Mouse (Mus musculus) hindbrain, embryonic 16.5 days (tissue): ENCODE measurements around the gene Tead1. TPM values are rescaled to one million over a fixed set of nuclear protein-coding genes. Genes with fewer than 3 reads are reported as not detected.
A peak's percentile ranks its signal among the peaks of the same experiment; 100 is the strongest.

ENCODE experiments used
- ATAC-seq: fragments of 200-750 bp; cut with Nextera tagmentation; 2 replicates; pipeline ENCODE4 v1.8.0; 2017; ENCODE audit warnings: moderate TSS enrichment, moderate library complexity
- H3K27ac ChIP-seq: fragments of 300-500 bp; sonication (generic); 2 replicates; pipeline ENCODE4 v1.5.1; 2014; ENCODE audit warnings: low read depth, mild to moderate bottlenecking, control low read depth, low read length, moderate library complexity
- H3K27me3 ChIP-seq: fragments of 300-500 bp; sonication (generic); replicated peaks from 2 replicates; pipeline ENCODE4 v1.6.1; 2014; ENCODE audit warnings: low read length; ENCODE audit not compliant: control insufficient read depth, insufficient read depth
- H3K36me3 ChIP-seq: fragments of 300-500 bp; sonication (generic); 2 replicates; pipeline ENCODE4 v1.6.1; 2014; ENCODE audit warnings: mild to moderate bottlenecking, low read length, moderate library complexity, mixed read lengths; ENCODE audit not compliant: control insufficient read depth, insufficient read depth
- H3K4me1 ChIP-seq: fragments of 300-500 bp; sonication (generic); 2 replicates; pipeline ENCODE4 v1.6.1; 2014; ENCODE audit warnings: low read depth, low read length; ENCODE audit not compliant: control insufficient read depth, insufficient read depth
- H3K4me2 ChIP-seq: fragments of 300-500 bp; sonication (generic); 2 replicates; pipeline ENCODE4 v1.6.1; 2014; ENCODE audit warnings: mild to moderate bottlenecking, low read length, control low read depth, moderate library complexity
- H3K4me3 ChIP-seq: fragments of 300-500 bp; sonication (generic); 2 replicates; pipeline ENCODE4 v1.5.1; 2014; ENCODE audit warnings: mild to moderate bottlenecking, low read length, control low read depth, moderate library complexity
- H3K9ac ChIP-seq: fragments of 300-500 bp; sonication (generic); 2 replicates; pipeline ENCODE4 v1.6.1; 2014; ENCODE audit warnings: low read depth, mild to moderate bottlenecking, control low read depth, low read length, moderate library complexity
- H3K9me3 ChIP-seq: fragments of 300-500 bp; sonication (generic); 2 replicates; pipeline ENCODE4 v1.6.1; 2014; ENCODE audit warnings: mild to moderate bottlenecking, low read length, moderate library complexity; ENCODE audit not compliant: control insufficient read depth
- WGBS: fragments of 180-500 bp; shearing (Covaris S2); extraction: QIAGEN DNeasy Blood & Tissue Kit; methylation state at CpG from one replicate; pipeline ENCODE4 v1.1.7; 2014; 5-methylcytosine and 5-hydroxymethylcytosine counted together
- polyA plus RNA-seq: library from polyadenylated mRNA; unstranded; fragments of >200 nt; fragmentation: Nextera tagmentation; extraction: Ambion mirVana; gene quantifications from 2 replicates; pipeline ENCODE4 v1.2.1, GENCODE M21; 2015

Gene Tead1
- polyA plus RNA-seq, 1 experiment from 2014 or later = 12.1 TPM

GRCm38 (mm10) chr7:112684626-112685561, 5.8 kb downstream of the Tead1 start:
- peak overlapping the region; percentile 48; the same call in 1 of the 2 replicates for H3K27ac ChIP-seq
- H3K9ac ChIP-seq = no peak overlapping the region
- 12% methylated on average over 23 of the region's 23 CpGs for WGBS
- ATAC-seq = peak; percentile 28; the same call in 1 of the 2 replicates
- no peaks in the 10 kb centered on the region for H3K27me3 ChIP-seq
- H3K9me3 ChIP-seq = no peaks in the 10 kb centered on the region
- H3K4me2 ChIP-seq = peak overlapping the region; percentile 34
- peaks cover 33% of the 10 kb centered on the region for H3K4me1 ChIP-seq
- no peaks in the 10 kb centered on the region for H3K36me3 ChIP-seq
- H3K4me3 ChIP-seq = no peak overlapping the region

- Histone ChIP-seq H3K27ac (no peak overlapping the region), H3K9ac (no peak overlapping the region), H3K36me3 (no peaks in the 10 kb centered on the region), H3K9me3 (no peaks in the 10 kb centered on the region), H3K4me2 (no peak overlapping the region), H3K4me1 (peaks cover 27% of the 10 kb centered on the region), H3K4me3 (no peak overlapping the region), H3K27me3 (no peaks in the 10 kb centered on the region)
- ATAC-seq = no peak
- WGBS = 52% methylated on average over 3 of the region's 3 CpGs
Observed at GRCm38 (mm10) chr7:112685993-112686392, 6.9 kb downstream of the Tead1 start.

GRCm38 (mm10) chr7:112686586-112686985, 7.5 kb downstream of the Tead1 start:
- no peak for ATAC-seq
- no peaks in the 10 kb centered on the region for H3K9me3 ChIP-seq
- peaks cover 27% of the 10 kb centered on the region for H3K4me1 ChIP-seq
- H3K4me2 ChIP-seq = no peak overlapping the region
- 47% methylated on average over 10 of the region's 10 CpGs for WGBS
- no peaks in the 10 kb centered on the region for H3K27me3 ChIP-seq
- H3K9ac ChIP-seq = no peak overlapping the region
- H3K36me3 ChIP-seq = no peaks in the 10 kb centered on the region
- H3K27ac ChIP-seq = no peak overlapping the region
- no peak overlapping the region for H3K4me3 ChIP-seq

- no peak overlapping the region for H3K9ac ChIP-seq
- no peak for ATAC-seq
- peaks cover 24% of the 10 kb centered on the region for H3K4me1 ChIP-seq
- no peak overlapping the region for H3K27ac ChIP-seq
- H3K9me3 ChIP-seq = no peaks in the 10 kb centered on the region
- no peak overlapping the region for H3K4me2 ChIP-seq
- no peaks in the 10 kb centered on the region for H3K36me3 ChIP-seq
- H3K4me3 ChIP-seq = no peak overlapping the region
- 47% methylated on average over 9 of the region's 9 CpGs for WGBS
- no peaks in the 10 kb centered on the region for H3K27me3 ChIP-seq
Observed at GRCm38 (mm10) chr7:112688425-112689001, 9.4 kb downstream of the Tead1 start.

- H3K4me1 ChIP-seq = peaks cover 11% of the 10 kb centered on the region
- no peak overlapping the region for H3K4me2 ChIP-seq
- H3K4me3 ChIP-seq = no peak overlapping the region
- no peaks in the 10 kb centered on the region for H3K27me3 ChIP-seq
- H3K27ac ChIP-seq = no peak overlapping the region
- 35% methylated on average over 7 of the region's 7 CpGs for WGBS
- ATAC-seq = no peak
- H3K9me3 ChIP-seq = no peaks in the 10 kb centered on the region
- no peaks in the 10 kb centered on the region for H3K36me3 ChIP-seq
- H3K9ac ChIP-seq = no peak overlapping the region
Observed at GRCm38 (mm10) chr7:112690836-112691781, 12.0 kb downstream of the Tead1 start.

GRCm38 (mm10) chr7:112693566-112693965, 14.4 kb downstream of the Tead1 start:
- WGBS = 71% methylated on average over 10 of the region's 10 CpGs
- Histone ChIP-seq H3K4me2 (no peak overlapping the region), H3K27me3 (no peaks in the 10 kb centered on the region), H3K4me3 (no peak overlapping the region), H3K36me3 (no peaks in the 10 kb centered on the region), H3K27ac (no peak overlapping the region), H3K9ac (no peak overlapping the region), H3K4me1 (peaks cover 22% of the 10 kb centered on the region), H3K9me3 (no peaks in the 10 kb centered on the region)
- ATAC-seq = no peak

- Histone ChIP-seq H3K27me3 (no peaks in the 10 kb centered on the region), H3K4me3 (no peak overlapping the region), H3K4me2 (no peak overlapping the region), H3K9me3 (no peaks in the 10 kb centered on the region), H3K27ac (peak overlapping the region; percentile 55; the same call in 1 of the 2 replicates), H3K9ac (no peak overlapping the region), H3K36me3 (no peaks in the 10 kb centered on the region), H3K4me1 (peaks cover 23% of the 10 kb centered on the region)
- ATAC-seq = no peak
- 42% methylated on average over 4 of the region's 4 CpGs for WGBS
Observed at GRCm38 (mm10) chr7:112696777-112697161, 17.7 kb downstream of the Tead1 start.

GRCm38 (mm10) chr7:112697162-112697841, 18.2 kb downstream of the Tead1 start:
- ATAC-seq = peak; percentile 82
- Histone ChIP-seq H3K4me3 (no peak overlapping the region), H3K36me3 (no peaks in the 10 kb centered on the region), H3K4me1 (peaks cover 23% of the 10 kb centered on the region), H3K27me3 (no peaks in the 10 kb centered on the region), H3K9me3 (no peaks in the 10 kb centered on the region), H3K27ac (peak overlapping the region; percentile 55), H3K9ac (no peak overlapping the region; the same call in 1 of the 2 replicates), H3K4me2 (peak overlapping the region; percentile 13)
- WGBS = 15% methylated on average over 10 of the region's 10 CpGs
